Mouse (Mus musculus) adrenal gland, postnatal 25 days (tissue): ENCODE measurements around the gene Cacna1c. TPM values are rescaled to one million over a fixed set of nuclear protein-coding genes. Genes with fewer than 3 reads are reported as not detected.
A peak's percentile ranks its signal among the peaks of the same experiment; 100 is the strongest.

Experiments
- DNase-seq: peaks from one replicate; pipeline ENCODE4 v3.0.0; 2021; ENCODE audit warnings: mixed read lengths
- total RNA-seq: library from RNA; stranded (reverse); gene quantifications from 2 replicates; pipeline ENCODE4 v1.2.3, GENCODE M21; 2021

Gene Cacna1c
- total RNA-seq, 1 experiment from 2014 or later, result 104 TPM

DNA sequence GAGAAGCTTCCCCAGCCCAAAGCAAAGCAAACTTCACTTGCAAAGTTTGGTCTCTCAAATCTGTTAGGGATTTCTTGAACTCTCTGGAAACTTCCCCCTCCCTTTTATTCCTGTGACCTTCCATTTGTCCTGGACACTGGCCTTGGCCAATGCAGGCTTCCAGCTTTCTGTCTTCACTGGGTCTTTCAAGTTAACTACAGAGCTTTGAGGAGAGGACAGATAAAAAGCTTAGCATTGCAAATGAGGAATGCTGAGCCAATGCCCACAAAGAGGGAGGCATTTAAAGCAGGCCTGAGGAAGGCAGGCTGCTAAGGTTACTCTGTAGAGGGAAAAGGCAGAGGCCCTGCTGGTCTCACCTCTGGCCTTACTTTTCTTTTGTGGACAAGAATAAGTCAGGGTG lies 400.5 kb downstream of the Cacna1c start:
- DNase-seq, result no peak

DNA sequence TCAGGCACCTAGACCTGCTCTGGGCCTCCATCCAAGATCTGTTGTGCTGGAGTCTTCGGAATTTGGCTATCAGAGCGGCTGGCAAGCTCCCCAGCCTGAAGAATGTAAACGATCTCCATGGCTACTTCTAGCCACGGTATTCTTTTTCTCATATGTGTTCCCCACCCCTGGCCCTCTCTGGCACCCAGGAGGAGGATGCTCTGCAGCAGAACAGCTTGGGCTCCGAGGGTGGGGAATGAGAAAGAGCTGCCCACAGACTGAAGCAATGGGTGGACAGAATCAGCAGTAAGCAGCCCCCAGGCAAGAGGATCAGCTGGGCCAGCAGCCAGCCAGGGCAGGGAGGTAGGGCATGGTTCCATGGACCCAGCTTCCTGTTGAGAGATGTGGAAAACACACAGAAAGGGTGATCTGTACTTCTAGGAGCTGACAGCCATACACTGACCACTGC lies 404.3 kb downstream of the Cacna1c start:
- peak; percentile 35 for DNase-seq

DNA sequence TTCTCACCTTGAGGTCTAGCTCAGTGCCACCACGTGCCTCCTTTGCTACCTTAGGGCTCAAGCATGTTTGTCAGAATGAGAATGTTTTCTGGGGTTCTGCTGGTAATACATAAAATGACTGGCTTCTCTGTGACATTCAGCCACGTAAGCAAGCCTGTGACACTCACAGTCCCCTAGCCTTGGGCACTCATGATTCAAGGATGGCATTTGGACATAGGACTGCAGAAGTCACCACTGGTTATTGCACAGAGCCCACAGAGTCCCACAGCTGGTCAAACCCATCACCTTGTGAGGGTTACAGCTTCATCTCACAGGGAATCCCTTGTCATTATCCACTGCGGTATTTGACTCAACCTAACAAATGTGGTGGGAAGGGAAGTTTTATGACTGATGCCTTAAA lies 408.3 kb downstream of the Cacna1c start:
- no peak for DNase-seq

GRCm38 (mm10) chr6:118780280-118780679 lies 415.9 kb downstream of the Cacna1c start:
- DNase-seq, result no peak

DNA sequence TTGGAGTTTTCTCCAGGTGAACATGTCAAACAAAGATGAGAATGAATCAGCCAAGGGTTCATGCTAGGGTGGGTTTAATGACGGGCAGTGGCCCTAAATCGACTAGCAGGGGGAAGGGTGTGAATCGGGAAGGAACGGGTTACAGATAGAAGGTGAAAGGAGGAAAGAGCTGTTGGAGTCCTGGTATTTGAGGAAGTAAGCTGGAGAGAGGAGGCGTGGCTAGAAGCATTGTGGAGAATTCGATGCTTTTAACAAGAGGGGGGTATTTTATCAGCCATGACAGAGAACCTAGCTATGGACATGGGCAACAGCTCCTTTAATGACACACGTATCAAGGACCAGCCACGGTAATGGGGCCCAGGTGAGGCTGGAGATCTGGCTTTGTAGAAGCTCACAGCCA lies 417.0 kb downstream of the Cacna1c start:
- DNase-seq, result no peak

- no peak for DNase-seq
Measured at GRCm38 (mm10) chr6:118777457-118777856, 418.8 kb downstream of the Cacna1c start.

GRCm38 (mm10) chr6:118776459-118776858 lies 419.8 kb downstream of the Cacna1c start:
- no peak for DNase-seq

DNA sequence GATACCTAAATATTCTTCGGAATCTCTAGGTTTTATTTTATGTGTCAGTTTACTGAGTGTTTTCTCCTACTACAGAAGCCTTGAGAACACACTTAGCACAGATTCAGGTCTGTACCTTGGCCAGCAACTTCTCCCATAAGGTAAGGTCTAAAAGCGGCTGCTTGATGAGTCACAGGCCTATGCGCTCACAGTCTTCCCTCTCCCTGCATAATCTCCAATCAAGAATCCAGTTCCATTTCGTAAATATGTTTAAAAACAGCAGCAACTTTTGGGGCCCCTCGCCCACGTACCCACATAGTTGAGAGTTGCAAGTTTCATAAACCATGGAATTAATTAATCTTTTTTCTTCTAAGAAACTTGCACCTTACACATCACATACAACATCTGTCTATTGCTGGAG lies 423.6 kb downstream of the Cacna1c start:
- DNase-seq, result no peak

GRCm38 (mm10) chr6:118771121-118771520 lies 425.1 kb downstream of the Cacna1c start:
- no peak for DNase-seq

DNA sequence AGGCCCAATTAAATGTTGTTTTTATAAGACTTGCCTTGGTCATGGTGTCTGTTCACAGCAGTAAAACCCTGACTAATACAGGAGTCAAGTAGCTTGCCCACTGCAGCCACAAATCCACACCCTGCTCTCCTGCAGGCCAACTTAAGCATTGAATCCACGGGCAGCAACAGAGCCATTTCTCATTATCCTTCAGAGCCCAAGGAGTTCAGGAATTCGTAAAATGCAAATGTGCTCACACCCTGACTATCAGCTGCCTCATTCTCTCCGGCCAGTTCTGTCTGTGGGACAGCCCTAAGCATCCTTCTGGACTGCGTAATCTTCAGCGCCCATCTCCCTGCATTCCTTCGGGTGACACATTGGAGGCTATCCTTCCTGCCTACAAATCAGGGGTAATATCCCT lies 425.8 kb downstream of the Cacna1c start:
- no peak for DNase-seq

DNA sequence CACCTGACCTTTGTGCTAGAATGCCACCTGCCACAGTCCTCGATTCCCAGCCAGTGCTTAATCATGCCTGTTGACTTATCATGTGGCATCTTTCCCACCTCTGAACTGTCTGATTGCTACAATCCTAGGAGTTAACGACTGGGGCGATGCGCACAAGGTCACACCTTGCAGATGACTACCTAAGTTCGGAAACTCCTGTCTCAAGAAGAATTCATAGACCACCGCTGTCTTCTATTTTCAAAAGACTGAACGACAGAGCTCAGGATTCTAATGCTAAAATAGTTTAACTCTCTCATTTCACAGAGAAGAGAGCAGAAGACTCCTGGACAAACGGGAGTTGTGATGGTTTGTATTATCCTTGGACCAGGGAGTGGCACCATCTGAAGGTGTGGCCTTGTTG lies 426.4 kb downstream of the Cacna1c start:
- no peak for DNase-seq

GRCm38 (mm10) chr6:118767698-118768097 lies 428.5 kb downstream of the Cacna1c start:
- DNase-seq, result no peak

- DNase-seq, result no peak
Measured at GRCm38 (mm10) chr6:118765261-118765660, 431.0 kb downstream of the Cacna1c start.

- DNase-seq, result no peak
Measured at GRCm38 (mm10) chr6:118759015-118759414, 437.2 kb downstream of the Cacna1c start.

- DNase-seq, result no peak
Measured at GRCm38 (mm10) chr6:118758290-118758907, 437.8 kb downstream of the Cacna1c start.

GRCm38 (mm10) chr6:118757533-118758289 lies 438.5 kb downstream of the Cacna1c start:
- DNase-seq, result no peak

- no peak for DNase-seq
Measured at GRCm38 (mm10) chr6:118756511-118756910, 439.7 kb downstream of the Cacna1c start.

GRCm38 (mm10) chr6:118755768-118756167 lies 440.4 kb downstream of the Cacna1c start:
- no peak for DNase-seq

GRCm38 (mm10) chr6:118754439-118754838 lies 441.8 kb downstream of the Cacna1c start:
- DNase-seq, result no peak

DNA sequence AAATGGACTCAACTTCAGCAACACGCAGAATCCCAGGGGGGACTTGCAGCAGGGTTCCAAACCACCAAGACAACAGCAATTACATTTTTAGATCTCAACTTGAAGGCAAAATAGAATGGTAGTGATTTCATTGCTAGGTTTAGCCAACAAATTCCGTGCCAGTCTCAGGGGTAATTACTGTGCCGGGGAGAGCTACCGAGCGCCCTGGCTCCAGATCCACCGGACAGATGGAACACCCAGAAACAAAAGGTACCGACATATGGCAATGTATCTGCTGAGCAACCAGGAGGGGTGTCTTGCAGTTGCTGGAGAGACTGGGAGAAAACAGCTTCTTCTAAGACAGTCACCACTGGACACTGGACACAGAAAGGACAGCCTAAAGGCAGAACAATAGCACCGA lies 442.4 kb downstream of the Cacna1c start:
- DNase-seq, result no peak

DNA sequence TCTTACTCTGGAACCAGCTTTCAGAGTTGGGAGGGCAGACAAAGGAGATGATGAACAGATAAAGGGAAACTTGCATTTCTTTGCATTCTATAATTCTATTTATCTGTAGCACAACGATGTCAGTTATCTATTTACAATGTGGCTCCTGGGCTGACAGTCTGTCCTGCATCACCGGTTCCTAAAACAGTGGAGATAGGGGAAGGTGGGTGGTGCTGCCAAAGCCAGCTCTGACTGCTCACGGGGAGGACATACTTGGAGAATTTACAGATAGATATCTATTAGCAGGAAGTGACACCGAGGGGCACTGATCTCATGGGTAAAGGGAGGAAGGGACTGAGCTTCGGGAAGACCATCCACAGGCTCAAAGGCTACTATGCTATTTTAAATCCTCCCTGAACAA lies 443.2 kb downstream of the Cacna1c start:
- no peak for DNase-seq

DNA sequence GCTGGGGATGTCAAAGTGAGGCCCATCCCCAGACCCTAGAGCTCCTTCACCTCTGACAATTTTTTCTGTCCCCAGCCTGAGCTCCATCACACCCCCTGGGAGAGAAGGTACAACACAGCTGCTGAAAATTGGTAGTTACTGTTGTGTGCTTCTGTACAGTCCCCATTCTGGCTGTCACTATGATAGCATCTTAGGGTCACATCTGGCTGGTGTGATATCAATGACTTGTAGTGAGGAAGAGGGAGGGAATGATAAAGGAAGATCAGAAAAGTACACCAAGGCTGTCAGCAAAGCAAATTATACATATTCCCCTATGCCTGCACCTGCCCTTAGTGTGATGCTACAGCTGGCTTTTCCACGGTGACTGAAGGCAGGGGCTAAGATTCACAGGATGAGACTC lies 446.9 kb downstream of the Cacna1c start:
- no peak for DNase-seq

GRCm38 (mm10) chr6:118742701-118743100 lies 453.5 kb downstream of the Cacna1c start:
- no peak for DNase-seq

DNA sequence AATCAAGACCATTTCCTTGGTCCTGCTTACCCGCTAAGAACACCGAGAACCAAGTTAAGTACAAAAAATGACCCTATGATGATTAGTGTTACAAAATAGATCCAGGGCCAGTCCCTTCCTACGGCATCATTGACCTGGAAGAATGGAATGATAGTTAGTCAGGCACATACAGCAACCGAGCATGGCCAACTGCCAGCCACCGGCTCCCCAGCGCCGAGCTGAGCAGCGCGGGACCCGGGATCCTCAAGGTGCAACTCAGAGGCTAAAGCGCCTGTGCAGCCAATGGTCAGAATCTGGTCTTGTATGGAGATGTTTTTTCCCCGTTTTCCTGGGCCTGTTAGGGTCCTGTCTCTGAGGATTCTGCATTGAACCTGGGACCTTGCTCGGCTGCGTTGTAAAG lies 454.4 kb downstream of the Cacna1c start:
- DNase-seq, result peak; percentile 18
